Mouse (Mus musculus): Measurements from ENCODE around the gene Cabp2.
"Not testable (repeated sequence)": the region's sequence is repeated elsewhere in the genome, so short reads cannot be mapped to it uniquely, and the experiment has no call there.

The Cabp2 gene

GRCm38 (mm10) chr19:4056727-4057126 lies 24.7 kb upstream of the Cabp2 start:
- DNase-seq, result no peak

GRCm38 (mm10) chr19:4057389-4057788 lies 24.0 kb upstream of the Cabp2 start:
- no peak for DNase-seq

GRCm38 (mm10) chr19:4057962-4058361 lies 23.4 kb upstream of the Cabp2 start:
- no peak for DNase-seq

GRCm38 (mm10) chr19:4058581-4058980 lies 22.8 kb upstream of the Cabp2 start:
- DNase-seq, result no peak

- no peak for DNase-seq
Measured at GRCm38 (mm10) chr19:4059069-4059740, 22.2 kb upstream of the Cabp2 start, which contains the start of gene Gstp3. Gstp3 (minus strand) TSS chr19:4059569.

GRCm38 (mm10) chr19:4060044-4060898 lies 21.1 kb upstream of the Cabp2 start:
- DNase-seq, result not testable (repeated sequence)

- DNase-seq, result no peak
Measured at GRCm38 (mm10) chr19:4060899-4061465, 20.4 kb upstream of the Cabp2 start.

- not testable (repeated sequence) for DNase-seq
Measured at GRCm38 (mm10) chr19:4063357-4063756, 18.0 kb upstream of the Cabp2 start.

GRCm38 (mm10) chr19:4064501-4064900 lies 16.9 kb upstream of the Cabp2 start:
- DNase-seq, result not testable (repeated sequence)

- DNase-seq, result no peak
Measured at GRCm38 (mm10) chr19:4066280-4066679, 15.1 kb upstream of the Cabp2 start.

- no peak for DNase-seq
Measured at GRCm38 (mm10) chr19:4066877-4067276, 14.5 kb upstream of the Cabp2 start.

- DNase-seq, result not testable (repeated sequence)
Measured at GRCm38 (mm10) chr19:4068242-4068641, 13.1 kb upstream of the Cabp2 start.

- DNase-seq, result no peak
Measured at GRCm38 (mm10) chr19:4068717-4069410, 12.5 kb upstream of the Cabp2 start.

GRCm38 (mm10) chr19:4070311-4070710 lies 11.1 kb upstream of the Cabp2 start:
- no peak for DNase-seq

- no peak for DNase-seq
Measured at GRCm38 (mm10) chr19:4070756-4071155, 10.6 kb upstream of the Cabp2 start.

GRCm38 (mm10) chr19:4071406-4071805 lies 10.0 kb upstream of the Cabp2 start:
- peak; percentile 57 for DNase-seq

GRCm38 (mm10) chr19:4072706-4073424 lies 8.5 kb upstream of the Cabp2 start:
- peak; percentile 13 for DNase-seq

GRCm38 (mm10) chr19:4075531-4075930 lies 5.8 kb upstream of the Cabp2 start:
- DNase-seq, result no peak

GRCm38 (mm10) chr19:4079594-4079993 lies 1.8 kb upstream of the Cabp2 start:
- DNase-seq, result peak; percentile 62

- peak; percentile 94 for DNase-seq
Measured at GRCm38 (mm10) chr19:4080511-4081009, 818 bp upstream of the Cabp2 start.

GRCm38 (mm10) chr19:4082219-4082965 lies 1.0 kb downstream of the Cabp2 start:
- peak; percentile 63 for DNase-seq

All from cerebellum, adult 9-11 months (tissue).